Mouse (Mus musculus) embryonic facial prominence, embryonic 14.5 days (tissue): ENCODE measurements around the gene Rnls. TPM values are rescaled to one million over a fixed set of nuclear protein-coding genes. Genes with fewer than 3 reads are reported as not detected.
A peak's percentile ranks its signal among the peaks of the same experiment; 100 is the strongest.

Experiments
- ATAC-seq: fragments of 200-750 bp; cut with Nextera tagmentation; 2 replicates; pipeline ENCODE4 v1.8.0; 2017; ENCODE audit warnings: low read depth, moderate number of reproducible peaks, moderate TSS enrichment
- DNase-seq: peaks from one replicate; pipeline ENCODE4 v3.0.0-alpha.2; 2015; ENCODE audit warnings: low spot score
- H3K27ac ChIP-seq: fragments of 300-500 bp; sonication (generic); replicated peaks from 2 replicates; pipeline ENCODE4 v1.5.1; 2014; ENCODE audit warnings: low read depth, mild to moderate bottlenecking, low read length, moderate library complexity
- H3K27me3 ChIP-seq: fragments of 300-500 bp; sonication (generic); replicated peaks from 2 replicates; pipeline ENCODE4 v1.6.1; 2014; ENCODE audit warnings: low read length; ENCODE audit not compliant: control insufficient read depth, insufficient read depth
- H3K36me3 ChIP-seq: fragments of 300-500 bp; sonication (generic); 2 replicates; pipeline ENCODE4 v1.6.1; 2014; ENCODE audit warnings: low read length, mixed read lengths; ENCODE audit not compliant: control insufficient read depth, insufficient read depth
- H3K4me1 ChIP-seq: fragments of 300-500 bp; sonication (generic); 2 replicates; pipeline ENCODE4 v1.6.1; 2014; ENCODE audit warnings: antibody characterized with exemption, low read length; ENCODE audit not compliant: control insufficient read depth, insufficient read depth
- H3K4me2 ChIP-seq: fragments of 300-500 bp; sonication (generic); 2 replicates; pipeline ENCODE4 v1.6.1; 2014; ENCODE audit warnings: low read depth, mild to moderate bottlenecking, low read length, moderate library complexity, mixed read lengths
- H3K4me3 ChIP-seq: fragments of 300-500 bp; sonication (generic); 2 replicates; pipeline ENCODE4 v1.5.1; 2014; ENCODE audit warnings: low read depth, mild to moderate bottlenecking, low read length
- H3K9ac ChIP-seq: fragments of 300-500 bp; sonication (generic); 2 replicates; pipeline ENCODE4 v1.6.1; 2014; ENCODE audit warnings: low read depth, mild to moderate bottlenecking, low read length, moderate library complexity, mixed read lengths
- H3K9me3 ChIP-seq: fragments of 300-500 bp; sonication (generic); 2 replicates; pipeline ENCODE4 v1.6.1; 2016; ENCODE audit warnings: low read length; ENCODE audit not compliant: control insufficient read depth
- WGBS: fragments of 180-500 bp; shearing (Covaris S2); extraction: QIAGEN DNeasy Blood & Tissue Kit; methylation state at CpG from one replicate; pipeline ENCODE4 v1.1.7; 2014; 5-methylcytosine and 5-hydroxymethylcytosine counted together
- polyA plus RNA-seq: library from polyadenylated mRNA; unstranded; fragments of >200 nt; fragmentation: Nextera tagmentation; extraction: Ambion mirVana; gene quantifications from 2 replicates; pipeline ENCODE4 v1.2.1, GENCODE M21; 2014

Rnls gene
- polyA plus RNA-seq, 1 experiment from 2014 or later = 6.3 TPM

- no peaks in the 10 kb centered on the region for H3K36me3 ChIP-seq
- DNase-seq = no peak
- WGBS = 71% methylated on average over 8 of the region's 8 CpGs
- no peak for ATAC-seq
- peaks cover 13% of the 10 kb centered on the region for H3K4me1 ChIP-seq
- H3K27me3 ChIP-seq = no peaks in the 10 kb centered on the region
- H3K4me3 ChIP-seq = no peak overlapping the region
- no peak overlapping the region for H3K9ac ChIP-seq
- H3K9me3 ChIP-seq = no peaks in the 10 kb centered on the region
- H3K4me2 ChIP-seq = no peak overlapping the region
- H3K27ac ChIP-seq = no peak overlapping the region
Measured at GRCm38 (mm10) chr19:33114631-33115295, 277.3 kb downstream of the Rnls start.

GRCm38 (mm10) chr19:33113746-33114145 lies 278.3 kb downstream of the Rnls start:
- 47% methylated on average over 7 of the region's 7 CpGs for WGBS

GRCm38 (mm10) chr19:33110404-33110803 lies 281.7 kb downstream of the Rnls start:
- H3K27ac ChIP-seq = peak overlapping the region; percentile 36
- DNase-seq (peak; percentile 53), ATAC-seq (peak; percentile 57; the same call in 1 of the 2 replicates)
- no peaks in the 10 kb centered on the region for H3K9me3 ChIP-seq
- peaks cover 13% of the 10 kb centered on the region for H3K4me1 ChIP-seq
- no peak overlapping the region for H3K9ac ChIP-seq
- no peak overlapping the region for H3K4me2 ChIP-seq
- no peaks in the 10 kb centered on the region for H3K36me3 ChIP-seq
- no peaks in the 10 kb centered on the region for H3K27me3 ChIP-seq
- WGBS = 48% methylated on average over 9 of the region's 9 CpGs
- H3K4me3 ChIP-seq = no peak overlapping the region

More at GRCm38 (mm10) chr19:33113746-33114145, 278.3 kb downstream of the Rnls start:
- no peak for DNase-seq
- Histone ChIP-seq H3K4me3 (no peak overlapping the region), H3K36me3 (no peaks in the 10 kb centered on the region), H3K27ac (no peak overlapping the region), H3K9me3 (no peaks in the 10 kb centered on the region), H3K4me1 (peaks cover 13% of the 10 kb centered on the region), H3K4me2 (no peak overlapping the region), H3K9ac (no peak overlapping the region), H3K27me3 (no peaks in the 10 kb centered on the region)
- no peak for ATAC-seq

GRCm38 (mm10) chr19:33109941-33110371 lies 282.1 kb downstream of the Rnls start:
- Histone ChIP-seq H3K9me3 (no peaks in the 10 kb centered on the region), H3K27me3 (no peaks in the 10 kb centered on the region), H3K4me2 (no peak overlapping the region), H3K36me3 (no peaks in the 10 kb centered on the region), H3K4me1 (peaks cover 13% of the 10 kb centered on the region), H3K9ac (no peak overlapping the region), H3K4me3 (no peak overlapping the region), H3K27ac (peak overlapping the region; percentile 36)
- DNase-seq (peak; percentile 56), ATAC-seq (peak; percentile 41; the same call in 1 of the 2 replicates)
- WGBS = 41% methylated on average over 6 of the region's 6 CpGs

- DNase-seq = no peak
- H3K9me3 ChIP-seq = no peaks in the 10 kb centered on the region
- 83% methylated on average over 7 of the region's 7 CpGs for WGBS
Measured at GRCm38 (mm10) chr19:33109141-33109540, 283.0 kb downstream of the Rnls start.

GRCm38 (mm10) chr19:33103851-33104250 lies 288.2 kb downstream of the Rnls start:
- Histone ChIP-seq H3K27ac (no peak overlapping the region), H3K4me3 (no peak overlapping the region), H3K27me3 (no peaks in the 10 kb centered on the region), H3K9me3 (no peaks in the 10 kb centered on the region), H3K4me2 (no peak overlapping the region), H3K36me3 (no peaks in the 10 kb centered on the region), H3K4me1 (peaks cover 16% of the 10 kb centered on the region; the same call in 1 of the 2 replicates), H3K9ac (no peak overlapping the region)
- DNase-seq = no peak
- 91% methylated on average over 6 of the region's 6 CpGs for WGBS
- ATAC-seq = no peak

More at GRCm38 (mm10) chr19:33109141-33109540, 283.0 kb downstream of the Rnls start:
- ATAC-seq = no peak
- Histone ChIP-seq H3K4me3 (no peak overlapping the region), H3K9ac (no peak overlapping the region), H3K27me3 (no peaks in the 10 kb centered on the region), H3K4me2 (no peak overlapping the region), H3K36me3 (no peaks in the 10 kb centered on the region), H3K4me1 (peaks cover 13% of the 10 kb centered on the region), H3K27ac (no peak overlapping the region)

- H3K27me3 ChIP-seq = no peaks in the 10 kb centered on the region
- H3K4me3 ChIP-seq = no peak overlapping the region
- peaks cover 16% of the 10 kb centered on the region; the same call in 1 of the 2 replicates for H3K4me1 ChIP-seq
- no peak overlapping the region for H3K4me2 ChIP-seq
- ATAC-seq = no peak
- H3K36me3 ChIP-seq = no peaks in the 10 kb centered on the region
- no peak overlapping the region for H3K27ac ChIP-seq
- WGBS = 71% methylated on average over 7 of the region's 7 CpGs
- DNase-seq = no peak
- no peaks in the 10 kb centered on the region for H3K9me3 ChIP-seq
- no peak overlapping the region for H3K9ac ChIP-seq
Measured at GRCm38 (mm10) chr19:33102783-33103139, 289.3 kb downstream of the Rnls start.

GRCm38 (mm10) chr19:33102008-33102782 lies 289.9 kb downstream of the Rnls start:
- H3K27me3 ChIP-seq = no peaks in the 10 kb centered on the region
- no peaks in the 10 kb centered on the region for H3K9me3 ChIP-seq
- ATAC-seq = peak; percentile 65; the same call in 1 of the 2 replicates
- peak overlapping the region; percentile 43 for H3K4me2 ChIP-seq
- no peak overlapping the region for H3K27ac ChIP-seq
- WGBS = 50% methylated on average over 7 of the region's 7 CpGs
- peaks cover 16% of the 10 kb centered on the region; the same call in 1 of the 2 replicates for H3K4me1 ChIP-seq
- no peak overlapping the region for H3K4me3 ChIP-seq
- H3K9ac ChIP-seq = no peak overlapping the region
- no peaks in the 10 kb centered on the region for H3K36me3 ChIP-seq
- peak; percentile 72 for DNase-seq
